Mouse (Mus musculus): Measurements from ENCODE around the gene Tbc1d22a.
"Not testable (repeated sequence)": the region's sequence is repeated elsewhere in the genome, so short reads cannot be mapped to it uniquely, and the experiment has no call there.

Tbc1d22a gene

GRCm38 (mm10) chr15:86181321-86181720 lies 32.9 kb upstream of the Tbc1d22a start:
- not testable (repeated sequence) for DNase-seq

- DNase-seq, result no peak
These were observed 32.3 kb upstream of the Tbc1d22a start for GRCm38 (mm10) chr15:86181941-86182439.

- DNase-seq, result no peak
These were observed 31.6 kb upstream of the Tbc1d22a start for GRCm38 (mm10) chr15:86182646-86183045.

GRCm38 (mm10) chr15:86183484-86183883 lies 30.8 kb upstream of the Tbc1d22a start:
- DNase-seq, result no peak

- no peak for DNase-seq
These were observed 30.2 kb upstream of the Tbc1d22a start for GRCm38 (mm10) chr15:86184071-86184470.

GRCm38 (mm10) chr15:86184851-86185688 lies 29.2 kb upstream of the Tbc1d22a start:
- DNase-seq, result peak; percentile 72

- DNase-seq, result peak; percentile 78
These were observed 28.3 kb upstream of the Tbc1d22a start, which contains the start of gene Cerk for GRCm38 (mm10) chr15:86185689-86186569. Gene Cerk, minus strand, starts transcription at chr15:86186141.

- DNase-seq, result no peak
These were observed 27.6 kb upstream of the Tbc1d22a start for GRCm38 (mm10) chr15:86186686-86187085.

GRCm38 (mm10) chr15:86188186-86188585 lies 26.1 kb upstream of the Tbc1d22a start:
- peak; percentile 50 for DNase-seq

GRCm38 (mm10) chr15:86188746-86189470 lies 25.4 kb upstream of the Tbc1d22a start:
- peak; percentile 40 for DNase-seq

- DNase-seq, result no peak
These were observed 23.9 kb upstream of the Tbc1d22a start for GRCm38 (mm10) chr15:86190387-86190786.

- no peak for DNase-seq
These were observed 22.8 kb upstream of the Tbc1d22a start for GRCm38 (mm10) chr15:86191505-86191904.

- DNase-seq, result no peak
These were observed 22.3 kb upstream of the Tbc1d22a start for GRCm38 (mm10) chr15:86191933-86192332.

GRCm38 (mm10) chr15:86194676-86195453 lies 19.4 kb upstream of the Tbc1d22a start:
- DNase-seq, result not testable (repeated sequence)

- DNase-seq, result no peak
These were observed 15.2 kb upstream of the Tbc1d22a start for GRCm38 (mm10) chr15:86199052-86199451.

GRCm38 (mm10) chr15:86199482-86199881 lies 14.8 kb upstream of the Tbc1d22a start:
- DNase-seq, result no peak

- no peak for DNase-seq
These were observed 14.1 kb upstream of the Tbc1d22a start for GRCm38 (mm10) chr15:86200169-86200568.

GRCm38 (mm10) chr15:86201095-86201494 lies 13.2 kb upstream of the Tbc1d22a start:
- DNase-seq, result no peak

GRCm38 (mm10) chr15:86201696-86202330 lies 12.4 kb upstream of the Tbc1d22a start:
- DNase-seq, result no peak

- DNase-seq, result no peak
These were observed 11.6 kb upstream of the Tbc1d22a start for GRCm38 (mm10) chr15:86202640-86203039.

- no peak for DNase-seq
These were observed 10.9 kb upstream of the Tbc1d22a start for GRCm38 (mm10) chr15:86203292-86203793.

Data from embryo, embryonic 11 days (tissue).